In the genomic region with DNA sequence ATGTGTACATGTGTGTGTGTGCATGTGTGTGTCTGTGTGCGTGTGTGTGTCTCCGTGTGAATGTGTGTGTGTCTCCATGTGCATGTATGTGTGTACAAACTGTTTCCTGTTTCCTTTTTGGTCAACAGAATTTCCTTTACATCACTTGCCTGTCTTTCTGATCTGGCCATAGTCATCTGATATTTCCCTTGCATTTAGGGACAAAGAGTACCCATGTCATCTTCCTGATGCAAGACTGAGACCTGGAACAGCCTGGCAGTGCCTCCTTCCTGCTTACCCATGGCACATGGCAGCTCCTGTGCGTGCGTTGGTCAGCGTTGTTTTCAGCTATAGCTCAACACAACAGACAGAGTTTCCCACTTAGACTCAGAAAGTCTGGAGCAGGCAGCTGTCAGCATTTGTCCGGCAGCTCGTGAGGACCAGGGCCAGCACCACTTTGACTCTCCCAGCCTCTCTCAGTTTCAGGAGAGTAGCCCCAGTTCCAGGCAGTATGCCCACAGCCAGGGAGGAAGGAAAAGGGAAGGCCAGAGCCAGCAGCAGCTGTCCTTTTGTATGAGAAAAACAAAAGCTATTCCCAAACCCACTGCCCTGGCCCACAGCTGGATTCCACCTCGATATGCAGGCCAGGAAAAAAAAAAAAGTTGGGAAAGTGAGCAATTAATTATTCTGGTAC, we compare ENCODE assay signal across 8 mouse cellular contexts. TPM values are rescaled to one million over a fixed set of nuclear protein-coding genes. Genes with fewer than 3 reads are reported as not detected.
DNase-seq lines count a peak whose midpoint lies in the region; TF ChIP-seq lines count a peak whose summit lies in the region.

No protein-coding gene starts in this region.

- TF ChIP-seq POLR2A in lung, adult 2 months (IDR thresholded peaks at IDR 0.05; ENCODE audit: borderline replicate concordance, extremely low read depth, low read depth, low read length): peak; percentile 58; the same call in 1 of the 2 replicates

- 33% methylated on average over 8 of the region's 8 CpGs for WGBS in lung, adult 2 months

- peaks cover 28% of the 10 kb centered on the region for H3K4me1 ChIP-seq in lung, adult 2 months (ENCODE audit: control insufficient read depth, insufficient read depth, low read length)

- H3K4me3 ChIP-seq in lung, adult 2 months (replicated peaks; ENCODE audit: extremely low read depth, low read depth, low read length): no peak overlapping the region

- peak; percentile 55 to 63 for DNase-seq in cerebellum, postnatal 10 days
- no peak for DNase-seq in cerebellum, adult 11 months
- peak; percentile 20 for DNase-seq in ovary, adult 18-20 months (ENCODE audit: low spot score)
- no peak for DNase-seq in ovary, postnatal 10 days (ENCODE audit: low spot score)
- DNase-seq in heart, postnatal 4 days: peak; percentile 77
- peak; percentile 43 for DNase-seq in lung, adult 2 months
- DNase-seq in embryo, embryonic 10 days (ENCODE audit: low spot score): no peak
- DNase-seq in thymus, adult 18-20 months: no peak

- no peak for TF ChIP-seq CTCF in lung, adult 2 months (IDR thresholded peaks at IDR 0.05; ENCODE audit: insufficient read depth, low read length)

RNA-seq across cellular contexts. Expression of a gene that starts 7.4 kb away (rescaled TPM):
- 10 to 100 TPM; 77.8 to 78.7 TPM for total RNA-seq in heart, postnatal 4 days (2021)
- polyA plus RNA-seq in lung, adult 2 months (2012; rRNA removed): 107 and 129 TPM in 2 replicates

Comparison
In these comparisons a context has a peak if more than half of its experiments do, and no peak if none do; other contexts are left out.
1. DNase-seq: peak in cerebellum, postnatal 10 days (2 of 2), ovary, adult 18-20 months (single experiment), heart, postnatal 4 days (single experiment) and lung, adult 2 months (single experiment); none in cerebellum, adult 11 months (single experiment), ovary, postnatal 10 days (single experiment), embryo, embryonic 10 days (single experiment) and thymus, adult 18-20 months (0 of 2).